Mouse (Mus musculus) G1E (cell line): ENCODE measurements around the gene Kcnip1.

Experiments used
- CTCF ChIP-seq: IDR thresholded peaks from 2 replicates; pipeline ENCODE4 v1.5.1; 2012; ENCODE audit warnings: low read depth, low read length, inconsistent platforms, mixed read lengths
- GATA1 ChIP-seq: IDR thresholded peaks from 2 replicates; pipeline ENCODE4 v1.6.1; 2012; ENCODE audit warnings: borderline replicate concordance, low read length, inconsistent platforms, mixed read lengths
- GATA2 ChIP-seq: IDR thresholded peaks from 2 replicates; pipeline ENCODE4 v1.6.1; 2012; ENCODE audit warnings: low read depth, low read length, inconsistent platforms, borderline replicate concordance

GRCm38 (mm10) chr11:33780263-33780662 lies 212.7 kb downstream of the Kcnip1 start:
- TF ChIP-seq CTCF (no peak), GATA1 (no peak), GATA2 (no peak)
